12 mouse cellular contexts compared by ENCODE assay signal in genomic region chr4:136793320-136793719, GRCm38 (mm10). TPM values are rescaled to one million over a fixed set of nuclear protein-coding genes. Genes with fewer than 3 reads are reported as not detected.
DNase-seq lines count a peak whose midpoint lies in the region; ATAC-seq and TF ChIP-seq lines count a peak whose summit lies in the region.
"Had no signal": no experiment of that assay in that cellular context is flagged by ENCODE, and none has a peak within 500 bp of the region (broad histone marks: within the 10 kb centered on the region; RNA-seq: fewer than 3 reads in every experiment).

No protein-coding gene starts in this region.

- H3K4me2 ChIP-seq in lung, postnatal 0 days (replicated peaks; ENCODE audit: low read depth, low read length): no peak overlapping the region

- no peaks in the 10 kb centered on the region for H3K4me1 ChIP-seq in lung, postnatal 0 days (ENCODE audit: insufficient read depth, low read depth, low read length)

- no peak overlapping the region for H3K4me3 ChIP-seq in left cerebral cortex, adult 2 months
- no peak overlapping the region for H3K4me3 ChIP-seq in lung, postnatal 0 days (ENCODE audit: low read depth, low read length)
- H3K4me3 ChIP-seq: erythroblast, embryonic 14.5 days had no signal

- DNase-seq in left cerebral cortex, adult 11 months (ENCODE audit: low spot score): peak; percentile 73
- DNase-seq in left cerebral cortex, postnatal 4 days: no peak
- peak; percentile 32 to 50 for DNase-seq in frontal cortex, postnatal 25 days (ENCODE audit: low spot score in 2 of 2)
- DNase-seq in left cerebral cortex, adult 2 months (ENCODE audit: extremely low spot score in 1 of 2, low spot score in 2 of 2): peak; percentile 57 to 62
- peak; percentile 82 for DNase-seq in right cerebral cortex, postnatal 25 days
- DNase-seq in spleen, postnatal 10 days (ENCODE audit: low spot score in 2 of 2): no peak
- DNase-seq in lung, postnatal 0 days (ENCODE audit: low spot score): no peak
- no peak for DNase-seq in adrenal gland, postnatal 25 days
- DNase-seq: heart, postnatal 10 days had no signal

- TF ChIP-seq EP300 in lung, postnatal 0 days (IDR thresholded peaks at IDR 0.05): no peak

- H3K27me3 ChIP-seq in lung, postnatal 0 days (replicated peaks; ENCODE audit: insufficient read depth, low read length): no peaks in the 10 kb centered on the region

- H3K9me3 ChIP-seq in lung, postnatal 0 days (ENCODE audit: low read length): no peaks in the 10 kb centered on the region

- no peak overlapping the region for H3K9ac ChIP-seq in lung, postnatal 0 days (replicated peaks; ENCODE audit: low read depth)

- TF ChIP-seq CTCF in left cerebral cortex, adult 2 months (IDR thresholded peaks at IDR 0.05): no peak
- TF ChIP-seq CTCF in lung, postnatal 0 days (IDR thresholded peaks at IDR 0.05): no peak

- WGBS in lung, postnatal 0 days: 82% methylated on average over 11 of the region's 11 CpGs

- H3K36me3 ChIP-seq in lung, postnatal 0 days (ENCODE audit: insufficient read depth, low read length): no peaks in the 10 kb centered on the region

- peak overlapping the region; percentile 53; the same call in 1 of the 2 replicates for H3K27ac ChIP-seq in left cerebral cortex, adult 2 months
- H3K27ac ChIP-seq in lung, postnatal 0 days (ENCODE audit: low read length): no peak overlapping the region
- H3K27ac ChIP-seq: macrophage; stomach, postnatal 0 days had no signal

- intact Hi-C loops in left cerebral cortex, postnatal 4 days (cut with DNase I): no loop called here
- intact Hi-C loops in left cerebral cortex, adult 2 months (cut with DNase I): loop anchor here (5.0 kb wide), 1 partner anchor 51 kb away; no protein-coding TSS in a partner anchor

- ATAC-seq in lung, postnatal 0 days: no peak

RNA-seq across cellular contexts. Expression of gene Ephb2, which starts 42.5 kb away (rescaled TPM):
- total RNA-seq in left cerebral cortex, postnatal 4 days (2021): 10 to 100 TPM; 73.6 to 75.3 TPM
- total RNA-seq in left cerebral cortex, adult 2 months (2021): 10 to 100 TPM; 17.0 to 18.3 TPM
- 0.63 and 0.74 TPM in 2 replicates for polyA plus RNA-seq in lung, postnatal 0 days (2015; fragmentation: Nextera tagmentation; extraction: Ambion mirVana)
- 15.1 and 17.8 TPM in 2 replicates for total RNA-seq in adrenal gland, postnatal 25 days (2021)
- polyA plus RNA-seq: erythroblast, embryonic 14.5 days had no signal

Comparison
In these comparisons a context has a peak if more than half of its experiments do, and no peak if none do; other contexts are left out.
1. DNase-seq: peak in left cerebral cortex, adult 11 months (single experiment), frontal cortex, postnatal 25 days (2 of 2), left cerebral cortex, adult 2 months (2 of 2) and right cerebral cortex, postnatal 25 days (single experiment); none in left cerebral cortex, postnatal 4 days (single experiment), spleen, postnatal 10 days (0 of 2), lung, postnatal 0 days (single experiment) and adrenal gland, postnatal 25 days (single experiment).